Mouse (Mus musculus) MEL (cell line): Measurements from ENCODE around the gene Mgat4b. TPM values are rescaled to one million over a fixed set of nuclear protein-coding genes. Genes with fewer than 3 reads are reported as not detected.

Experiments
- DNase-seq: peaks from one replicate; pipeline ENCODE4 v3.0.0; 2011; ENCODE audit warnings: low read depth, low spot score
- H3K27ac ChIP-seq: 2 replicates; pipeline ENCODE4 v1.5.1; 2012; ENCODE audit warnings: low read depth, mild to moderate bottlenecking, control low read depth, low read length, moderate library complexity; ENCODE audit not compliant: control insufficient read depth
- H3K27me3 ChIP-seq, 2 experiments: fragments of 150-350 bp in 1 of 2; sonication (generic) in 1 of 2; 2 replicates each; pipeline ENCODE4 v1.6.1; 2012; ENCODE audit warnings: low read length in 2 of 2, mild to moderate bottlenecking in 2 of 2, improper control_type of control experiment in 1 of 2, moderate library complexity in 1 of 2; ENCODE audit not compliant: insufficient read depth in 2 of 2, control insufficient read depth in 1 of 2
- H3K36me3 ChIP-seq, 2 experiments: 2 replicates each; pipeline ENCODE4 v1.6.1; 2012 to 2014; ENCODE audit warnings: low read length in 2 of 2, improper control_type of control experiment in 1 of 2, inconsistent platforms in 1 of 2, mild to moderate bottlenecking in 1 of 2; ENCODE audit not compliant: insufficient read depth in 2 of 2, control insufficient read depth in 1 of 2
- H3K4me1 ChIP-seq, 2 experiments: fragments of 150-350 bp in 1 of 2; sonication (generic) in 1 of 2; 2 replicates each; pipeline ENCODE4 v1.6.1; 2012; ENCODE audit warnings: low read length in 2 of 2, improper control_type of control experiment in 1 of 2, mild to moderate bottlenecking in 1 of 2; ENCODE audit not compliant: insufficient read depth in 2 of 2, control insufficient read depth in 1 of 2
- H3K4me3 ChIP-seq, 2 experiments: fragments of 150-350 bp in 1 of 2; sonication (generic) in 1 of 2; 2 replicates each; pipeline ENCODE4 v1.5.1; 2012; ENCODE audit warnings: low read depth in 2 of 2, low read length in 2 of 2, mild to moderate bottlenecking in 2 of 2, moderate library complexity in 2 of 2, control low read depth in 1 of 2, improper control_type of control experiment in 1 of 2; ENCODE audit not compliant: control insufficient read depth in 1 of 2, insufficient read depth in 1 of 2
- H3K79me2 ChIP-seq: 2 replicates; pipeline ENCODE4 v1.6.1; 2012; ENCODE audit warnings: mild to moderate bottlenecking, low read length, moderate library complexity; ENCODE audit not compliant: control insufficient read depth, poor library complexity, insufficient read depth
- H3K9ac ChIP-seq: 2 replicates; pipeline ENCODE4 v1.6.1; 2012; ENCODE audit warnings: low read depth, mild to moderate bottlenecking, control low read depth, low read length, moderate library complexity; ENCODE audit not compliant: control insufficient read depth, poor library complexity, severe bottlenecking
- H3K9me3 ChIP-seq: fragments of 150-350 bp; sonication (generic); replicated peaks from 2 replicates; pipeline ENCODE4 v1.6.1; 2012; ENCODE audit warnings: mild to moderate bottlenecking, low read length, improper control_type of control experiment, moderate library complexity; ENCODE audit not compliant: insufficient read depth
- BHLHE40 ChIP-seq: IDR thresholded peaks from 2 replicates; pipeline ENCODE4 v1.6.1; 2012; ENCODE audit warnings: low read depth, mild to moderate bottlenecking, inconsistent platforms, low read length, improper control_type of control experiment, borderline replicate concordance
- CHD1 ChIP-seq: IDR thresholded peaks from 2 replicates; pipeline ENCODE4 v1.6.1; 2012; ENCODE audit warnings: low read depth, mild to moderate bottlenecking, inconsistent platforms, low read length, improper control_type of control experiment
- CTCF ChIP-seq, 3 experiments: IDR thresholded peaks in 2 of 3; conservative IDR thresholded peaks in 1 of 3; 2 replicates each; pipeline ENCODE4 v1.5.1; 2011 to 2012; ENCODE audit warnings: low read length in 3 of 3, low read depth in 2 of 3, mild to moderate bottlenecking in 2 of 3, improper control_type of control experiment in 1 of 3, inconsistent platforms in 1 of 3, mixed read lengths in 1 of 3, moderate library complexity in 1 of 3; ENCODE audit not compliant: control insufficient read depth in 1 of 3, insufficient read depth in 1 of 3, poor library complexity in 1 of 3, severe bottlenecking in 1 of 3
- E2F4 ChIP-seq: IDR thresholded peaks from 2 replicates; pipeline ENCODE4 v1.6.1; 2011; ENCODE audit warnings: low read depth, low read length, improper control_type of control experiment, borderline replicate concordance
- ELF1 ChIP-seq: IDR thresholded peaks from 2 replicates; pipeline ENCODE4 v1.6.1; 2014; ENCODE audit warnings: low read depth, mild to moderate bottlenecking, inconsistent platforms, low read length, improper control_type of control experiment, moderate library complexity
- EP300 ChIP-seq, 2 experiments: IDR thresholded peaks; 2 replicates each; pipeline ENCODE4 v1.6.1; 2011; ENCODE audit warnings: improper control_type of control experiment in 2 of 2, low read length in 2 of 2, low read depth in 1 of 2, mild to moderate bottlenecking in 1 of 2
- ETS1 ChIP-seq: IDR thresholded peaks from 2 replicates; pipeline ENCODE4 v1.6.1; 2012; ENCODE audit warnings: low read depth, mild to moderate bottlenecking, inconsistent platforms, low read length, improper control_type of control experiment, moderate library complexity
- GABPA ChIP-seq: IDR thresholded peaks from 2 replicates; pipeline ENCODE4 v1.6.1; 2012; ENCODE audit warnings: low read depth, mild to moderate bottlenecking, inconsistent platforms, low read length, improper control_type of control experiment, moderate library complexity
- HCFC1 ChIP-seq: IDR thresholded peaks from 2 replicates; pipeline ENCODE4 v1.6.1; 2012; ENCODE audit warnings: low read depth, mild to moderate bottlenecking, inconsistent platforms, low read length, improper control_type of control experiment, moderate library complexity
- JUND ChIP-seq: IDR thresholded peaks from 2 replicates; pipeline ENCODE4 v1.6.1; 2011; ENCODE audit warnings: low read depth, mild to moderate bottlenecking, improper control_type of control experiment, low read length
- KAT2A ChIP-seq: conservative IDR thresholded peaks from 2 replicates; pipeline ENCODE4 v1.6.1; 2012; ENCODE audit warnings: low read depth, low read length, improper control_type of control experiment, inconsistent platforms
- MAFK ChIP-seq: IDR thresholded peaks from 2 replicates; pipeline ENCODE4 v1.6.1; 2011; ENCODE audit warnings: low read depth, mild to moderate bottlenecking, low read length, improper control_type of control experiment, borderline replicate concordance
- MAZ ChIP-seq: IDR thresholded peaks from 2 replicates; pipeline ENCODE4 v1.6.1; 2012; ENCODE audit warnings: low read depth, mild to moderate bottlenecking, inconsistent platforms, low read length, improper control_type of control experiment
- MEF2A ChIP-seq: IDR thresholded peaks from 2 replicates; pipeline ENCODE4 v1.6.1; 2014; ENCODE audit warnings: low read depth, mild to moderate bottlenecking, inconsistent platforms, low read length, improper control_type of control experiment; ENCODE audit not compliant: poor library complexity, insufficient replicate concordance, severe bottlenecking; ENCODE audit errors: extremely low read depth
- MXI1 ChIP-seq: IDR thresholded peaks from 2 replicates; pipeline ENCODE4 v1.6.1; 2011; ENCODE audit warnings: mild to moderate bottlenecking, low read depth, low read length, improper control_type of control experiment
- NELFE ChIP-seq: IDR thresholded peaks from 2 replicates; pipeline ENCODE4 v1.6.1; 2011; ENCODE audit warnings: low read depth, low read length, improper control_type of control experiment
- NRF1 ChIP-seq: IDR thresholded peaks from 2 replicates; pipeline ENCODE4 v1.6.1; 2014; ENCODE audit warnings: low read depth, mild to moderate bottlenecking, inconsistent platforms, low read length, improper control_type of control experiment, moderate library complexity; ENCODE audit not compliant: poor library complexity, insufficient read depth, severe bottlenecking
- POLR2AphosphoS5 ChIP-seq: IDR thresholded peaks from 2 replicates; pipeline ENCODE4 v1.6.1; 2012; ENCODE audit warnings: low read depth, borderline replicate concordance, mild to moderate bottlenecking, inconsistent platforms, low read length, moderate library complexity, mixed read lengths
- RAD21 ChIP-seq: IDR thresholded peaks from 2 replicates; pipeline ENCODE4 v1.6.1; 2011; ENCODE audit warnings: mild to moderate bottlenecking, low read depth, low read length, improper control_type of control experiment
- RCOR1 ChIP-seq: IDR thresholded peaks from 2 replicates; pipeline ENCODE4 v1.6.1; 2012; ENCODE audit warnings: low read depth, mild to moderate bottlenecking, inconsistent platforms, low read length, improper control_type of control experiment
- SIN3A ChIP-seq: IDR thresholded peaks from 2 replicates; pipeline ENCODE4 v1.6.1; 2012; ENCODE audit warnings: low read length, improper control_type of control experiment, inconsistent platforms
- TAL1 ChIP-seq: IDR thresholded peaks from 2 replicates; pipeline ENCODE4 v1.6.1; 2012; ENCODE audit warnings: mild to moderate bottlenecking, inconsistent platforms, low read length, moderate library complexity, mixed read lengths
- TCF12 ChIP-seq: IDR thresholded peaks from 2 replicates; pipeline ENCODE4 v1.6.1; 2014; ENCODE audit warnings: low read depth, mild to moderate bottlenecking, inconsistent platforms, low read length, improper control_type of control experiment, moderate library complexity
- USF1 ChIP-seq: IDR thresholded peaks from 2 replicates; pipeline ENCODE4 v1.6.1; 2014; ENCODE audit warnings: low read depth, mild to moderate bottlenecking, inconsistent platforms, low read length, improper control_type of control experiment, moderate library complexity
- ZC3H11A ChIP-seq: IDR thresholded peaks from 2 replicates; pipeline ENCODE4 v1.6.1; 2012; ENCODE audit warnings: low read depth, mild to moderate bottlenecking, inconsistent platforms, low read length, improper control_type of control experiment
- ZMIZ1 ChIP-seq: IDR thresholded peaks from 2 replicates; pipeline ENCODE4 v1.6.1; 2012; ENCODE audit warnings: low read depth, mild to moderate bottlenecking, inconsistent platforms, low read length, improper control_type of control experiment, moderate library complexity
- ZNF384 ChIP-seq: IDR thresholded peaks from 2 replicates; pipeline ENCODE4 v1.6.1; 2012; ENCODE audit warnings: low read depth, mild to moderate bottlenecking, inconsistent platforms, low read length, improper control_type of control experiment
- polyA plus RNA-seq, 2 experiments: library from polyadenylated mRNA; stranded (reverse) in 1 of 2; unstranded in 1 of 2; fragments of >175 nt in 1 of 2; fragments of >200 nt in 1 of 2; gene quantifications; 2 replicates each; pipeline versions ENCODE4 v1.2.1 to v1.2.4; 2012; ENCODE audit warnings: low replicate concordance in 2 of 2, low read depth in 1 of 2; ENCODE audit not compliant: insufficient read length in 2 of 2, insufficient read depth in 1 of 2, missing spikeins in 1 of 2
- total RNA-seq: library from RNA; depleted of rRNA; stranded (reverse); fragments of 300-350 nt; gene quantifications from 2 replicates; pipeline ENCODE4 v1.2.3, GENCODE M21; 2012

Gene Mgat4b
- total and polyA plus RNA-seq, 3 experiments = 33.7 to 69.4 TPM; not detected in 1

GRCm38 (mm10) chr11:50198219-50198846 is 12.4 kb upstream of the Mgat4b start:
- no peak overlapping the region for H3K27ac ChIP-seq
- H3K79me2 ChIP-seq = no peaks in the 10 kb centered on the region
- no peaks in the 10 kb centered on the region for H3K27me3 ChIP-seq
- no peak overlapping the region for H3K9ac ChIP-seq
- no peaks in the 10 kb centered on the region for H3K9me3 ChIP-seq
- no peaks in the 10 kb centered on the region; a peak in 1 of 4 replicates for H3K4me1 ChIP-seq
- peaks cover 0 to 25% of the 10 kb centered on the region in 2 experiments; a peak in 3 of 4 replicates for H3K36me3 ChIP-seq
- H3K4me3 ChIP-seq = no peak overlapping the region
- no peak for DNase-seq
- TF ChIP-seq RAD21 (no peak), NRF1 (no peak), NELFE (no peak), MXI1 (no peak), CHD1 (no peak), CTCF (IDR thresholded peaks at IDR 0.05 in 2 of 3, conservative IDR thresholded peaks at IDR 0.05 in 1 of 3; ENCODE audit: control insufficient read depth in 1 of 3, insufficient read depth in 1 of 3, low read depth in 2 of 3, low read length in 3 of 3, poor library complexity in 1 of 3, severe bottlenecking in 1 of 3) (no peak), ELF1 (no peak), ETS1 (no peak), RCOR1 (no peak), KAT2A (no peak), BHLHE40 (no peak), EP300 (IDR thresholded peaks at IDR 0.05; ENCODE audit: low read depth in 1 of 2, low read length in 2 of 2) (no peak), TAL1 (no peak), ZMIZ1 (0 out of 2 replicates have a peak, but pooled peaks have one; percentile 55), ZNF384 (peak; percentile 57), MEF2A (no peak), HCFC1 (no peak)

- H3K4me3 ChIP-seq = no peak overlapping the region
- H3K9ac ChIP-seq = no peak overlapping the region
- H3K4me1 ChIP-seq = no peaks in the 10 kb centered on the region; a peak in 1 of 4 replicates
- H3K36me3 ChIP-seq = peaks cover 0 to 28% of the 10 kb centered on the region in 2 experiments; a peak in 3 of 4 replicates
- H3K9me3 ChIP-seq = no peaks in the 10 kb centered on the region
- no peaks in the 10 kb centered on the region for H3K27me3 ChIP-seq
- H3K79me2 ChIP-seq = no peaks in the 10 kb centered on the region
- TF ChIP-seq ZC3H11A = no peak
- no peak for TF ChIP-seq SIN3A
- no peak for TF ChIP-seq CHD1
- no peak for TF ChIP-seq KAT2A
- TF ChIP-seq EP300 (IDR thresholded peaks at IDR 0.05; ENCODE audit: low read depth in 1 of 2, low read length in 2 of 2) = no peak
- TF ChIP-seq HCFC1 = no peak
- no peak for TF ChIP-seq USF1
- no peak for TF ChIP-seq RCOR1
- no peak for TF ChIP-seq ZNF384
- no peak for TF ChIP-seq NELFE
- no peak for TF ChIP-seq MAZ
- no peak for TF ChIP-seq GABPA
- TF ChIP-seq POLR2AphosphoS5 = no peak
- TF ChIP-seq MAFK = no peak
- no peak for TF ChIP-seq JUND
- TF ChIP-seq ZMIZ1 = no peak
- TF ChIP-seq E2F4 = no peak
- TF ChIP-seq TCF12 = no peak
- DNase-seq = no peak
- H3K27ac ChIP-seq = no peak overlapping the region
Observed at GRCm38 (mm10) chr11:50198916-50199315, 11.8 kb upstream of the Mgat4b start.
